Mouse (Mus musculus) liver, adult 2 months (tissue): ENCODE data around the gene Mrpl34.
A peak's percentile ranks its signal among the peaks of the same experiment; 100 is the strongest.

Experiments used
- CTCF ChIP-seq: fragments of 200-500 bp; IDR thresholded peaks from 2 replicates; pipeline ENCODE4 v1.5.1; 2011; ENCODE audit warnings: low read depth, low read length, control low read depth
- POLR2A ChIP-seq: fragments of 200-500 bp; IDR thresholded peaks from 2 replicates; pipeline ENCODE4 v1.6.1; 2011; ENCODE audit warnings: low read length, control low read depth; ENCODE audit not compliant: insufficient read depth; ENCODE audit errors: extremely low read depth

DNA sequence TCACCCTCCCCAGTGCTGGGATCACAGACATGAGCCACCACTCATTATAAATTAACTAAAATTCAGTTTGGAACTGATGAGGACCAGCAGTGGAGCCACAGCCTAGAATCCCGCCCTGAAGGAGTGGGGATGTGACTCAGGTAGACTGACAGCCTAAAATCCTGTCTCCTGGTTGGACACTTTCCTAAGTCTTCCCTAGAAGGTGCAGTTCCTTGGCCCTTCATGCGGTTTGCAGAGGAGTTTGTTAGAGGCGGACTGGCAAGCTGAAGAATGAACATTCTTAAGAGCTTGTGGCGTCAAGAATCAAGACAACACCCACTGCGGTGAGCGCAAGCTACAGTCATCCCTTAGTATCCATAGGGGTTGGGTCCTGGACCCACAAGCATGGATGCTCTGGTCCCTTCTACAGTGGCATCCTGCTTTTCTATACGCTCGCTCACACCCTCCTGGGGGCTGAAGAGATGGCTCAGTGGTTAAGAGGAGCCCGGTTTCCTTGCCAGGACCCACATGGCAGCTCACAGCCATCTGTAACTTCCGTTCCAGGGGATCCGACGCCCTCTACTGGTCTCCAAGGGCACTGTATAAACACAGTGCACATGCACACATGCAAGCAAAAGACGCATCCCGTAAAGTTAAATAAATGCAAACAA is 12.6 kb downstream of the Mrpl34 start:
- peak; percentile 63 for TF ChIP-seq CTCF
- no peak for TF ChIP-seq POLR2A
